Mouse (Mus musculus) liver, adult 2 months (tissue): ENCODE measurements at regions not wholly inside any gene's neighbourhood (a gene's known extent, or its start where the extent isn't known, plus 50 kb on each side); places are given as distances from the start of the nearest gene placed in this dataset.

Source experiments
- CTCF ChIP-seq: fragments of 200-500 bp; IDR thresholded peaks from 2 replicates; pipeline ENCODE4 v1.5.1; 2011; ENCODE audit warnings: low read depth, low read length, control low read depth
- POLR2A ChIP-seq: fragments of 200-500 bp; IDR thresholded peaks from 2 replicates; pipeline ENCODE4 v1.6.1; 2011; ENCODE audit warnings: low read length, control low read depth; ENCODE audit not compliant: insufficient read depth; ENCODE audit errors: extremely low read depth

GRCm38 (mm10) chr13:44420227-44420592 is 309.1 kb upstream of the Jarid2 start:
- TF ChIP-seq POLR2A, result no peak
- no peak for TF ChIP-seq CTCF
